Mouse (Mus musculus) embryonic fibroblast, embryonic 13.5 days (primary cell): Measurements from ENCODE around the gene Aicda. TPM values are rescaled to one million over a fixed set of nuclear protein-coding genes. Genes with fewer than 3 reads are reported as not detected.

ENCODE experiments used
- H3K27ac ChIP-seq: 2 replicates; pipeline ENCODE4 v1.5.1; 2012; ENCODE audit warnings: low read length, control low read depth, inconsistent platforms; ENCODE audit not compliant: insufficient read depth
- H3K4me1 ChIP-seq: 2 replicates; pipeline ENCODE4 v1.6.1; 2011; ENCODE audit warnings: low read length; ENCODE audit not compliant: control insufficient read depth, insufficient read depth
- H3K4me3 ChIP-seq: 2 replicates; pipeline ENCODE4 v1.5.1; 2011; ENCODE audit warnings: mild to moderate bottlenecking, control low read depth, low read length; ENCODE audit not compliant: insufficient read depth
- CTCF ChIP-seq: IDR thresholded peaks from 2 replicates; pipeline ENCODE4 v1.5.1; 2011; ENCODE audit warnings: mild to moderate bottlenecking, control low read depth, low read length, moderate library complexity, borderline replicate concordance; ENCODE audit not compliant: insufficient read depth
- POLR2A ChIP-seq: IDR thresholded peaks from 2 replicates; pipeline ENCODE4 v1.6.1; 2011; ENCODE audit warnings: low read depth, mild to moderate bottlenecking, control low read depth, low read length, moderate library complexity
- polyA plus RNA-seq: library from polyadenylated mRNA; stranded (reverse); fragments of >200 nt; gene quantifications from 2 replicates; pipeline ENCODE4 v1.2.4, GENCODE M21; 2011; ENCODE audit warnings: low read depth; ENCODE audit not compliant: missing spikeins, insufficient read length

Gene Aicda
- polyA plus RNA-seq, 1 experiment, result not detected

- Histone ChIP-seq H3K4me3 (no peak overlapping the region), H3K4me1 (no peaks in the 10 kb centered on the region; the same call in 1 of the 2 replicates), H3K27ac (no peak overlapping the region)
- TF ChIP-seq POLR2A (no peak), CTCF (no peak)
These were observed 51.9 kb downstream of the Aicda start for GRCm38 (mm10) chr6:122605483-122605882.

- Histone ChIP-seq H3K27ac (no peak overlapping the region), H3K4me1 (no peaks in the 10 kb centered on the region), H3K4me3 (no peak overlapping the region)
- TF ChIP-seq CTCF, result no peak
- TF ChIP-seq POLR2A, result no peak
These were observed 53.1 kb downstream of the Aicda start for GRCm38 (mm10) chr6:122606661-122607060.

GRCm38 (mm10) chr6:122607700-122608099, 54.1 kb downstream of the Aicda start:
- H3K27ac ChIP-seq, result no peak overlapping the region
- no peak for TF ChIP-seq POLR2A
- no peak for TF ChIP-seq CTCF
- H3K4me1 ChIP-seq, result no peaks in the 10 kb centered on the region
- no peak overlapping the region for H3K4me3 ChIP-seq

- no peak overlapping the region for H3K4me3 ChIP-seq
- no peaks in the 10 kb centered on the region for H3K4me1 ChIP-seq
- H3K27ac ChIP-seq, result no peak overlapping the region
- TF ChIP-seq CTCF (no peak), POLR2A (no peak)
These were observed 55.1 kb downstream of the Aicda start for GRCm38 (mm10) chr6:122608434-122609376.

- Histone ChIP-seq H3K4me1 (no peaks in the 10 kb centered on the region), H3K4me3 (no peak overlapping the region), H3K27ac (no peak overlapping the region)
- no peak for TF ChIP-seq CTCF
- TF ChIP-seq POLR2A, result no peak
These were observed 55.8 kb downstream of the Aicda start for GRCm38 (mm10) chr6:122609377-122609728.

GRCm38 (mm10) chr6:122609771-122610170, 56.2 kb downstream of the Aicda start, which contains the start of gene Gdf3:
Gene Gdf3 (minus strand): TSS chr6:122610087.
- H3K27ac ChIP-seq, result no peak within 1 kb of the TSS
- no peak for TF ChIP-seq POLR2A
- no peak for TF ChIP-seq CTCF
- no peaks in the 10 kb centered on the region for H3K4me1 ChIP-seq
- H3K4me3 ChIP-seq, result no peak within 1 kb of the TSS

GRCm38 (mm10) chr6:122612426-122612825, 58.8 kb downstream of the Aicda start:
- H3K4me3 ChIP-seq, result no peak overlapping the region
- TF ChIP-seq CTCF (no peak), POLR2A (no peak)

More at GRCm38 (mm10) chr6:122612426-122612825, 58.8 kb downstream of the Aicda start:
- Histone ChIP-seq H3K4me1 (no peaks in the 10 kb centered on the region), H3K27ac (no peak overlapping the region)

Other genes with a start within 250 kb of the Aicda start
- 136 and 149 TPM in 2 replicates for gene M6pr, start 245.1 kb upstream of the Aicda start, polyA plus RNA-seq
- gene Phc1, start 213.2 kb upstream of the Aicda start, polyA plus RNA-seq, result 20.3 and 32.0 TPM in 2 replicates
- gene Rimklb, start 55.0 kb upstream of the Aicda start, polyA plus RNA-seq, result 0.97 and 1.3 TPM in 2 replicates
- gene Mfap5, start 48.0 kb upstream of the Aicda start, polyA plus RNA-seq, result 66.5 and 67.6 TPM in 2 replicates
- 7.4 and 9.4 TPM in 2 replicates for gene Apobec1, start 48.6 kb downstream of the Aicda start, polyA plus RNA-seq
- gene Gdf3, start 56.3 kb downstream of the Aicda start, polyA plus RNA-seq, result not detected in 2 replicates
- gene Dppa3, start 72.6 kb downstream of the Aicda start, polyA plus RNA-seq, result not detected in 2 replicates
- gene Nanog, start 153.7 kb downstream of the Aicda start, polyA plus RNA-seq, result 0.93 and 1.1 TPM in 2 replicates
- 4.9 and 6.1 TPM in 2 replicates for gene Slc2a3, start 247.8 kb downstream of the Aicda start, polyA plus RNA-seq